Mouse (Mus musculus): ENCODE measurements around the gene Cdkn2aip. TPM values are rescaled to one million over a fixed set of nuclear protein-coding genes. Genes with fewer than 3 reads are reported as not detected.
A peak's percentile ranks its signal among the peaks of the same experiment; 100 is the strongest.

Cdkn2aip gene
- polyA plus RNA-seq, 1 experiment from 2014 or later = 44.3 TPM

DNA sequence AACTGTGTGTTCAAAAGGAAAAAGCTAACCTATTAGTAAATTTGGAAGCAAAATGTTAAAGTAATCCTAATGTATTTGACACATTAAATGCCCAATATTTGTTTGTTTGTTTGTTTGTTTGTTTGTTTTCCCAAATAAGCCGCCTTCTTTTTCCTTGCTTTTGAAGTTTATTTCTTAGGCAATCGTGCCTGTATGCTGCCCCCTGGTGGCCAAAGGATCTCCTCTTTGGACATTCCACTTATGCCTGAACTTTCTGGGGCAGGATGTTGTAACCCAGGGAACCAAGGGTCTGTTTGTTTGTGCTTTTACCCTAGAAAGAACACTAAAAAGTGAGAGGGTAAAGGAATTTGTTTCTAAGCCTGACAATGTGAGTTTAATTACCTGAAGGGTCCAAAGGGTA, 20.6 kb downstream of the Cdkn2aip start:
- 13% methylated on average over 2 of the region's 2 CpGs for WGBS
- Histone ChIP-seq H3K9ac (replicated peaks) (no peak overlapping the region), H3K27me3 (no peaks in the 10 kb centered on the region; the same call in 1 of the 2 replicates), H3K27ac (no peak overlapping the region), H3K4me2 (replicated peaks) (no peak overlapping the region), H3K36me3 (no peaks in the 10 kb centered on the region), H3K4me3 (replicated peaks) (no peak overlapping the region), H3K4me1 (replicated peaks) (peaks cover 11% of the 10 kb centered on the region; the same call in 1 of the 2 replicates), H3K9me3 (0 out of 2 replicates have a peak, but pooled peaks cover 3% of the 10 kb centered on the region)
- ATAC-seq = no peak

- H3K9me3 ChIP-seq = 0 out of 2 replicates have a peak, but pooled peaks cover 3% of the 10 kb centered on the region
- no peak overlapping the region for H3K4me2 ChIP-seq (replicated peaks)
- H3K27ac ChIP-seq = no peak overlapping the region
- ATAC-seq = no peak
- no peak overlapping the region for H3K4me3 ChIP-seq (replicated peaks)
- H3K36me3 ChIP-seq = no peaks in the 10 kb centered on the region
- H3K9ac ChIP-seq (replicated peaks) = no peak overlapping the region
- 72% methylated on average over 9 of the region's 10 CpGs for WGBS
- H3K27me3 ChIP-seq = no peaks in the 10 kb centered on the region; the same call in 1 of the 2 replicates
- H3K4me1 ChIP-seq (replicated peaks) = peaks cover 11% of the 10 kb centered on the region; the same call in 1 of the 2 replicates
Measured at GRCm38 (mm10) chr8:47691831-47692230, 21.9 kb downstream of the Cdkn2aip start.

- WGBS = 35% methylated on average over 7 of the region's 7 CpGs
- 0 out of 2 replicates have a peak overlapping the region, but pooled peaks have one; percentile 54 for H3K4me2 ChIP-seq (replicated peaks)
- peaks cover 11% of the 10 kb centered on the region; the same call in 1 of the 2 replicates for H3K4me1 ChIP-seq (replicated peaks)
- H3K9ac ChIP-seq (replicated peaks) = no peak overlapping the region
- no peak overlapping the region for H3K27ac ChIP-seq
- H3K27me3 ChIP-seq = no peaks in the 10 kb centered on the region; the same call in 1 of the 2 replicates
- no peaks in the 10 kb centered on the region for H3K36me3 ChIP-seq
- H3K9me3 ChIP-seq = 0 out of 2 replicates have a peak, but pooled peaks cover 3% of the 10 kb centered on the region
- peak; percentile 69; the same call in 1 of the 2 replicates for ATAC-seq
- no peak overlapping the region for H3K4me3 ChIP-seq (replicated peaks)
Measured at GRCm38 (mm10) chr8:47691303-47691702, 22.4 kb downstream of the Cdkn2aip start.

GRCm38 (mm10) chr8:47690674-47691078, 23.1 kb downstream of the Cdkn2aip start:
- Histone ChIP-seq H3K36me3 (no peaks in the 10 kb centered on the region), H3K27ac (no peak overlapping the region), H3K4me2 (replicated peaks) (peak overlapping the region; percentile 54), H3K9ac (replicated peaks) (peak overlapping the region; percentile 47), H3K27me3 (no peaks in the 10 kb centered on the region; the same call in 1 of the 2 replicates), H3K9me3 (0 out of 2 replicates have a peak, but pooled peaks cover 3% of the 10 kb centered on the region), H3K4me1 (replicated peaks) (peaks cover 11% of the 10 kb centered on the region; the same call in 1 of the 2 replicates), H3K4me3 (replicated peaks) (peak overlapping the region; percentile 29)
- no peak for ATAC-seq
- under 1% methylated on average over 16 of the region's 16 CpGs for WGBS

DNA sequence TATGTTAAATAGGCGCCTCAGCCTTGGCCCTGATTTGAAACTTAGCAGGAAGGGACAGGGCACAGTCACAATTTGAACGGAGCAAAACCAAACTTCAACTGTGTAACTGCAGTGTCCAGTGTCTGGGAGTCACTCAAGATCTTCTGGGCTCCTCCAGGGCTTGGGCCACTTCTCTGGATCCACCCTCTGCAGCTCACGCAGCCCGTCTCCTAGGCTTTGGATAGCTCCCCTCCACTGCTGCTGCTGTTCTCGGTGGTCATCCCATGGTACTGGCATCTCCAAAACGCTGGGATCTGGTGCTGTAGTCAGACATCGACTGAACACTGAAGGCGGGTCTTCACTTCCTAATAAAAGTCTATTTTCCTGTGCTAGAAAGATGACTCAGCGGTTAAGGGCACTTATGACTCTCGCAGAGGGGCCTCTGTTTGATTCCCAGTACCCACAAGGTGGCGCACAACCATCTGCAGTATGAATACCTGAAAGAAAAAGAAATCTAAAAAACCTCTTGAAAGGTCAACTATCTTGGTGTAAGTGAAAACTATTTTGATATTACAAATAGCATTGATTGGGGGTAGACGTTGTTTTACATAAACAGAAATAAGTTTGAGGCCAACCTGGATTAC, 23.9 kb downstream of the Cdkn2aip start:
- H3K4me2 ChIP-seq (replicated peaks) = no peak overlapping the region
- 55% methylated on average over 12 of the region's 12 CpGs for WGBS
- no peak overlapping the region for H3K4me3 ChIP-seq (replicated peaks)
- H3K4me1 ChIP-seq (replicated peaks) = peaks cover 11% of the 10 kb centered on the region; the same call in 1 of the 2 replicates
- ATAC-seq = 0 out of 2 replicates have a peak, but pooled peaks have one; percentile 25
- no peaks in the 10 kb centered on the region; the same call in 1 of the 2 replicates for H3K27me3 ChIP-seq
- H3K9me3 ChIP-seq = 0 out of 2 replicates have a peak, but pooled peaks cover 3% of the 10 kb centered on the region
- H3K36me3 ChIP-seq = no peaks in the 10 kb centered on the region
- H3K9ac ChIP-seq (replicated peaks) = no peak overlapping the region
- H3K27ac ChIP-seq = no peak overlapping the region

DNA sequence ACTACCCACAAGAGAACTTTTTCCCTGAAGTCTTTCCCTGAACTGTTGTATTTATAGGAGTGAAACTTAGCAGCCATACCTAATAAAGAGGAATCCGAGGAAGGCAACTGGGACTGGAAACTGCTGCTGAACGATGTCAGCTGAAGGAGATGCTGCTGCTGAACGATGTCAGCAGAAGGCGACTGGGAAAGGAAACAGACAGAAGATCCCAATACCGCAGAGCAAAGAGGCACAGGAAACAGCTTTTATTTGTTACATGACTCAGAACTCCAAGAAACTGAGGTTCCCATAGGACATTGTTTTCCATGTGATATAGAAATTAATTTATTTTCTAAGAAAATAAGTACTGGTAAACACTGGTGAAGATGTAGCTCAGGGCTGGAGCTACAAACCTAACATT, 29.3 kb downstream of the Cdkn2aip start:
- Histone ChIP-seq H3K4me2 (replicated peaks) (no peak overlapping the region), H3K27me3 (no peaks in the 10 kb centered on the region), H3K4me3 (replicated peaks) (no peak overlapping the region), H3K4me1 (replicated peaks) (no peaks in the 10 kb centered on the region), H3K9me3 (0 out of 2 replicates have a peak, but pooled peaks cover 2% of the 10 kb centered on the region), H3K36me3 (no peaks in the 10 kb centered on the region), H3K9ac (replicated peaks) (no peak overlapping the region), H3K27ac (no peak overlapping the region)
- ATAC-seq = no peak
- WGBS = 90% methylated on average over 5 of the region's 5 CpGs

DNA sequence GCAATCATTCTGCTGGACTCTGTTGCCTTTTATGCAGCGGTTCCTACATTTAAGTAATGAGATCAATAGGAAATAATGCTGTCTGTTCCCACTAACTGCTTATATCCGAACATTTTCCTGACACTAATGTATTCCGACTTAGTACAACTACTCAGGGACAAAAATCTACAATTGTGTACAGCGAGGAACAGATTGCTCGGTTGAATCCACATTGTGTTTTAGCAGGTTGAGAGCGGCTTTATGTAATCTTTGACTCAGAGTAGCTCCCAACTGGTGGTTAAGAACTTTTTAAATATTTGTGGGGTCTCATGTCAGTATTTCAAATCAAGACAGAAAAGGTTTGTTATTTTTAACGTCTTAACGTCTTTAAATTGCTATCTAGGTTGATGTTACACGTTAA, 29.7 kb downstream of the Cdkn2aip start:
- no peak overlapping the region for H3K4me3 ChIP-seq (replicated peaks)
- no peak overlapping the region for H3K9ac ChIP-seq (replicated peaks)
- no peak overlapping the region for H3K27ac ChIP-seq
- no peaks in the 10 kb centered on the region for H3K27me3 ChIP-seq
- 85% methylated on average over 9 of the region's 9 CpGs for WGBS
- no peak for ATAC-seq
- H3K4me2 ChIP-seq (replicated peaks) = no peak overlapping the region
- H3K36me3 ChIP-seq = no peaks in the 10 kb centered on the region
- 0 out of 2 replicates have a peak, but pooled peaks cover 3% of the 10 kb centered on the region for H3K9me3 ChIP-seq
- no peaks in the 10 kb centered on the region for H3K4me1 ChIP-seq (replicated peaks)

DNA sequence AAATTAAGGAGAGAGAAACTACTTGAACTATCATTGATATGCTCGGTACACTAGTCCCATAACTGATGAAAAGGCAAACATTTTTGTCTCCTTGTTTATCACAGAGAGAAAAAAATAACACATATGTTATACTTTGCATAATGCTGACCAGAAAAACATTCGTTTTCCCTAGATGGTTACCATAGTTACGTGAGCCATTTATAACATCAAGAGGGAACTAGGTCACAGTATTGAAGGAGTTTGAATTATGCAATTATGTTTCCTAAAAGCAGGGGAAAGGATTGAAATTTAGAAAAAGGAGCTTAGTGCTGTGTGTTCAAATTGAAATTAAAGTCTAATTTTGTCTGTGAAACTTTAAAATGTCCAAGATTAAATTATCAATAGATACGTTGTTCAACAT, 33.4 kb downstream of the Cdkn2aip start:
- 88% methylated on average over 4 of the region's 4 CpGs for whole genome bisulfite sequencing
- 0 out of 2 replicates have a peak, but pooled peaks cover 3% of the 10 kb centered on the region for H3K9me3 ChIP-seq
- no peak overlapping the region for H3K4me3 ChIP-seq (replicated peaks)
- H3K36me3 ChIP-seq = no peaks in the 10 kb centered on the region
- no peak for ATAC-seq
- no peak overlapping the region for H3K9ac ChIP-seq (replicated peaks)
- H3K4me1 ChIP-seq (replicated peaks) = peaks cover 10% of the 10 kb centered on the region
- no peaks in the 10 kb centered on the region for H3K27me3 ChIP-seq
- no peak overlapping the region for H3K27ac ChIP-seq
- H3K4me2 ChIP-seq (replicated peaks) = no peak overlapping the region

DNA sequence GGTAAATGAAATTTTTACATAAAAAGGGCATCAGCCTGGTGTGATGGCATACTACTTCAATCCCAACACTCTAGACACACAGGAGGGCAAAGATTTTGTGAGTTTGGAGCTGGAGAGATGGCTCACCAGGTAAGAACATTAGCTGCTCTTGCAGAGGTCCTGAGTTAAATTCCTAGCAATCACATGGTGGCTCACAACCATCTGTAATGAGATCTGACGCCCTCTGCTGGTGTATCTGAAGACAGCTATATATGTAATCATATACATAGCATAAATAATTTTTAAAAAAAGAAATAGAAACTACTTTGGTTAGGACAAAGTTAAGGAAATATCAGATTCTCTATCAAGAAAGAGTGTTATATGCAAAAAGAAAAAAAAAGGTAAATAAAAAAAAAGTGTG, 34.1 kb downstream of the Cdkn2aip start:
- no peaks in the 10 kb centered on the region for H3K27me3 ChIP-seq
- H3K27ac ChIP-seq = no peak overlapping the region
- no peak overlapping the region for H3K9ac ChIP-seq (replicated peaks)
- no peak for ATAC-seq
- no peak overlapping the region for H3K4me3 ChIP-seq (replicated peaks)
- WGBS = 73% methylated on average over 1 of the region's 1 CpGs
- no peak overlapping the region for H3K4me2 ChIP-seq (replicated peaks)
- H3K36me3 ChIP-seq = no peaks in the 10 kb centered on the region
- H3K4me1 ChIP-seq (replicated peaks) = peaks cover 10% of the 10 kb centered on the region
- 0 out of 2 replicates have a peak, but pooled peaks cover 3% of the 10 kb centered on the region for H3K9me3 ChIP-seq

- Histone ChIP-seq H3K27me3 (no peaks in the 10 kb centered on the region), H3K4me3 (replicated peaks) (peak overlapping the region; percentile 93), H3K4me2 (replicated peaks) (peak overlapping the region; percentile 68), H3K9ac (replicated peaks) (no peak overlapping the region), H3K9me3 (0 out of 2 replicates have a peak, but pooled peaks cover 3% of the 10 kb centered on the region), H3K27ac (no peak overlapping the region), H3K4me1 (replicated peaks) (peaks cover 16% of the 10 kb centered on the region), H3K36me3 (no peaks in the 10 kb centered on the region)
- ATAC-seq = no peak
- 35% methylated on average over 2 of the region's 2 CpGs for WGBS
Measured at GRCm38 (mm10) chr8:47676631-47677030, 37.1 kb downstream of the Cdkn2aip start.

DNA sequence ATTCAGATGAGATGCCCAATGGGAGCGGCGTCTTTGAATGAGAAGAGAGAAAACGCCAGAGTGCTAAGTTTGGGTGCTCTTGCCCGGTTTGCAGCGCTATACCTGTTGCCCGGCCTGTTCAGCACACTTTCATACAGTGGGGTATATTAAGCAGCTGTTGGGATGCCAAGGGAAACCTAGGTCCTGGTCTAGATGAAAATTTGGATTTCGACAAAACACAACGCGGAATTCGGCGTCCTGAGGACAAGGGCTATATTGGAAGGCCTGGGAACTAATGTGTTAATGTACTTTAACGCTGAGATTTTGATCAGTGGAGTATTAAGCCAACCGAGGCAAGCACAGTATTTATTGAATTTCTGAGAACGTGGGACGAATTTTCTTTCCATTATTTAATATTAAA, 37.5 kb downstream of the Cdkn2aip start:
- Histone ChIP-seq H3K4me3 (replicated peaks) (peak overlapping the region; percentile 93), H3K9me3 (0 out of 2 replicates have a peak, but pooled peaks cover 3% of the 10 kb centered on the region), H3K4me2 (replicated peaks) (peak overlapping the region; percentile 68), H3K27me3 (no peaks in the 10 kb centered on the region), H3K27ac (peak overlapping the region; percentile 95; the same call in 1 of the 2 replicates), H3K4me1 (replicated peaks) (peaks cover 16% of the 10 kb centered on the region), H3K36me3 (no peaks in the 10 kb centered on the region), H3K9ac (replicated peaks) (peak overlapping the region; percentile 87)
- ATAC-seq = no peak
- 2% methylated on average over 15 of the region's 15 CpGs for WGBS

GRCm38 (mm10) chr8:47675786-47676185, 37.9 kb downstream of the Cdkn2aip start:
- WGBS = 0% methylated on average over 20 of the region's 20 CpGs
- peak; percentile 14 for ATAC-seq
- Histone ChIP-seq H3K27ac (peak overlapping the region; percentile 95), H3K9ac (replicated peaks) (peak overlapping the region; percentile 87), H3K36me3 (no peaks in the 10 kb centered on the region), H3K4me1 (replicated peaks) (peaks cover 16% of the 10 kb centered on the region), H3K9me3 (0 out of 2 replicates have a peak, but pooled peaks cover 3% of the 10 kb centered on the region), H3K4me2 (replicated peaks) (peak overlapping the region; percentile 68), H3K27me3 (no peaks in the 10 kb centered on the region), H3K4me3 (replicated peaks) (peak overlapping the region; percentile 93)

Measured in midbrain, embryonic 13.5 days (tissue).